Mouse (Mus musculus): ENCODE data around the gene Rsph9.

- TF ChIP-seq POLR2A (IDR thresholded peaks at IDR 0.05; ENCODE audit: low read depth, low read length) (no peak), CTCF (conservative IDR thresholded peaks at IDR 0.05; ENCODE audit: insufficient read depth, insufficient read length, low read depth, low read length) (no peak)
Measured at GRCm38 (mm10) chr17:46083381-46083780, 60.6 kb downstream of the Rsph9 start.

Data from kidney, adult 2 months (tissue).